Mouse (Mus musculus) forebrain, embryonic 13.5 days (tissue): Measurements from ENCODE around the gene Cdh1. TPM values are rescaled to one million over a fixed set of nuclear protein-coding genes. Genes with fewer than 3 reads are reported as not detected.

Source experiments
- ATAC-seq: fragments of 200-750 bp; cut with Nextera tagmentation; 2 replicates; pipeline ENCODE4 v1.8.0; 2017
- H3K27ac ChIP-seq: fragments of 300-500 bp; sonication (generic); 2 replicates; pipeline ENCODE4 v1.5.1; 2015; ENCODE audit warnings: inconsistent platforms, mild to moderate bottlenecking, moderate library complexity
- H3K27me3 ChIP-seq: fragments of 300-500 bp; sonication (generic); 2 replicates; pipeline ENCODE4 v1.6.1; 2015; ENCODE audit warnings: mild to moderate bottlenecking, inconsistent platforms
- H3K36me3 ChIP-seq: fragments of 300-500 bp; sonication (generic); 2 replicates; pipeline ENCODE4 v1.6.1; 2015; ENCODE audit warnings: mild to moderate bottlenecking, inconsistent platforms; ENCODE audit not compliant: poor library complexity, severe bottlenecking
- H3K4me1 ChIP-seq: fragments of 300-500 bp; sonication (generic); 2 replicates; pipeline ENCODE4 v1.6.1; 2015; ENCODE audit warnings: inconsistent platforms
- H3K4me2 ChIP-seq: fragments of 300-500 bp; sonication (generic); 2 replicates; pipeline ENCODE4 v1.6.1; 2015; ENCODE audit warnings: inconsistent platforms, mild to moderate bottlenecking, moderate library complexity
- H3K4me3 ChIP-seq: fragments of 300-500 bp; sonication (generic); 2 replicates; pipeline ENCODE4 v1.5.1; 2015; ENCODE audit warnings: mild to moderate bottlenecking, inconsistent platforms
- H3K9ac ChIP-seq: fragments of 300-500 bp; sonication (generic); 2 replicates; pipeline ENCODE4 v1.6.1; 2015; ENCODE audit warnings: mild to moderate bottlenecking, inconsistent platforms
- H3K9me3 ChIP-seq: fragments of 300-500 bp; sonication (generic); replicated peaks from 2 replicates; pipeline ENCODE4 v1.6.1; 2016; ENCODE audit warnings: inconsistent platforms
- WGBS: fragments of 180-500 bp; shearing (Covaris S2); methylation state at CpG from one replicate; pipeline ENCODE4 v1.1.7; 2015; 5-methylcytosine and 5-hydroxymethylcytosine counted together
- polyA plus RNA-seq: library from polyadenylated mRNA; unstranded; fragments of >200 nt; fragmentation: Nextera tagmentation; extraction: Ambion mirVana; gene quantifications from 2 replicates; pipeline ENCODE4 v1.2.1, GENCODE M21; 2015

Cdh1 gene
- polyA plus RNA-seq, 1 experiment from 2014 or later = 0.53 TPM

DNA sequence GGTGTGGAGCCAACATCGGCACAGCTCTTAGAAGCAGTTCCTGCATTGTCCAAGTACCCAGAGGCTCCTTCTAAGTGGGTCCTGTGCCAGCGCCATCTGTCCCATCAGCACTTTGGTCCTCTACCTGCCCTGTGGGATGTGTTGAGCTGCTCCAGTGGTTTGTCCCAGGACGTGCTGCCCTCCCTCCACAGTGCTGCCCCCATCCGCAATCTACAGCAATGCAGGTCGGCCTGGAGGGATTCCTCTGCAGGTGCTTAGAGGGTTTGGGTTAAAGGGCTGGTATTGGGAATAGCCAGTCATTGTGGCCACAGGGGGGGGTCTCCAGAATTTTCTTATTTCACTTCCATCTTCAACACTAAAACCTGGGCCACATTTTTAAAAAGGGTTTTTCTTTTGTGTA lies 28.8 kb downstream of the Cdh1 start:
- no peak overlapping the region for H3K9ac ChIP-seq
- H3K36me3 ChIP-seq = no peaks in the 10 kb centered on the region
- no peaks in the 10 kb centered on the region for H3K27me3 ChIP-seq
- peaks cover 10% of the 10 kb centered on the region; the same call in 1 of the 2 replicates for H3K4me1 ChIP-seq
- 38% methylated on average over 5 of the region's 5 CpGs for WGBS
- no peak for ATAC-seq
- H3K4me3 ChIP-seq = no peak overlapping the region
- H3K27ac ChIP-seq = no peak overlapping the region
- no peak overlapping the region for H3K4me2 ChIP-seq
- no peaks in the 10 kb centered on the region for H3K9me3 ChIP-seq

DNA sequence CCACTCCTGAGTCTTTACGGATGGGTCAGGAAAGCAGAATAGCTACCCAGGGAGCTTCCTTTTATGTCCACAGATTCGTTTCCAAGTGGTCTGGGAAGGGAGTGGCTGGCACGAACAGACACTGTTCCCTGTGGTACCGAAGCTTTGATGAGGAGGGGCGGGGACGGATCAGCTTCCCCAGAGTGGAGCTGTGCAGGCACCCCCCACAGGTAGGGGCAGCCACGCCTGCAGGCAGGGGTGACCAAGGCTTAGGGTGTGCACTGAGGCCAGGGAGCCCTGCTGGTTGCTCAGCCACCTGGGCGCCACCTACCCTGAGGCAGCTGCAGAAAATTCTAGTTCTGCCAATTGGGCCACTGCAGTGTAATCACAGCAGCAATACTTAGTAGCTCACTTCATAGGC lies 29.5 kb downstream of the Cdh1 start:
- ATAC-seq = no peak
- WGBS = 19% methylated on average over 8 of the region's 8 CpGs
- Histone ChIP-seq H3K4me1 (peaks cover 13% of the 10 kb centered on the region; the same call in 1 of the 2 replicates), H3K9me3 (no peaks in the 10 kb centered on the region), H3K27ac (no peak overlapping the region), H3K27me3 (no peaks in the 10 kb centered on the region), H3K36me3 (no peaks in the 10 kb centered on the region), H3K4me3 (no peak overlapping the region), H3K4me2 (no peak overlapping the region), H3K9ac (no peak overlapping the region)

DNA sequence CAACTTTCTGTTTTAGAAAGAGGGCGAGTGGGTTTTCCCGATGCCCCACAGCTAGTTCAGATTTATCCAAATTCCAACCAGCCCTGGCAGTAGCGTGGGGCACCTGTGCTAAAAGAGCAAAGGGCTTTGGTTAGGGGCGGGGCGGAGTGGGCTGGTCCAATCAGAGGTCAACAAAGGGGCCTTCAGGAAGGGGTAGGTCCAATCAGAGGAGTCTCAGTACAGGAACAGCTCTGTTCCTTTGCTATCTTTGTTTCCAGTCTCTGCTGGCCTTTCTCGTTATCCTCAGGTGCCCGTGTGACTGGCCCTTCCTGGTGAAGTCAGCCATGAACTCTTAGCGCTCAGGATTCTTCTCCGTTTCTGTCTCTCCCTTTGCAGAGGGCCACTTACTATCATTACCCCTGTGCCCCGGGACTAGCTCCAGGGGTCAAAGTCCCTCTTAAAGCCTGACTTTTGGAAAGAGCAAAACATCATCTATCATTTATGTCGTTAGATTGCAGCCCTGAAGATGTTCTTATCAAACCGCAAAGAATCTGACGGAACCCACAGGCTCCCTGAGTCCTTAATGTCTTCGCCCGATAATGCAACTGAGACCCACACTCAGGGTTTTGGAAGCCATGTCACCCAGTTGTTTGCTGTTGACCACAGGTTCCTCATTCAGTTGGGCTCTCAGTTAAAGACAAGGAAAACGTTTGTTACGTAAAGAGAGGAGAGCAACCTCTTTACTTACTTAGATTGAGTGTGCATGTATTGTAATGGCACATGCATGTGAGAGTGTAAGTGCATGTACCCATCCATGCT lies 30.4 kb downstream of the Cdh1 start:
- H3K4me3 ChIP-seq = no peak overlapping the region
- 71% methylated on average over 17 of the region's 17 CpGs for WGBS

DNA sequence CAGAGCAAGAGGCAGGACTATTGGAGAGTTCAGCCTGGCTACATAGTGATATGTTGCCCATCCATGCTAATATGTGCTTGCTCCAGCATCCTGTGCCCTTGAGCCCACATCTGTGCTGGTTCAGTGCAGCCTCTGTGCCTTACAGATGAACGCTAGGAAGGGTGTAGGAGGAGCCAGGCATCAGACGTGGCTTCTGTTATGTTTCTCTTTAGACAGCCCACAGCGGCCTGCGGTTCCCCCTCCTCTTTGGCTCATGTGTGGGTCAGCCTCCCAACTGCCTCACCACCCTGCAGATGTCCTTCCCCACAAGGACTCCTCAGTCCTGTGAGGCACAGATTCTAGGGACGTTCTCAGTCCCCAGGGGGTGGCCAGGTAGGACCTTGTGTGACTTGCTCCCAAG lies 32.1 kb downstream of the Cdh1 start:
- H3K36me3 ChIP-seq = no peaks in the 10 kb centered on the region
- no peak for ATAC-seq
- H3K4me2 ChIP-seq = no peak overlapping the region
- no peaks in the 10 kb centered on the region for H3K9me3 ChIP-seq
- no peak overlapping the region for H3K9ac ChIP-seq
- 39% methylated on average over 5 of the region's 5 CpGs for WGBS
- peaks cover 13% of the 10 kb centered on the region; the same call in 1 of the 2 replicates for H3K4me1 ChIP-seq
- H3K27ac ChIP-seq = no peak overlapping the region
- H3K4me3 ChIP-seq = no peak overlapping the region
- no peaks in the 10 kb centered on the region for H3K27me3 ChIP-seq

More for the DNA sequence above, 30.4 kb downstream of the Cdh1 start:
- Histone ChIP-seq H3K4me1 (peaks cover 13% of the 10 kb centered on the region; the same call in 1 of the 2 replicates), H3K4me2 (no peak overlapping the region), H3K27me3 (no peaks in the 10 kb centered on the region), H3K9ac (no peak overlapping the region), H3K9me3 (no peaks in the 10 kb centered on the region), H3K27ac (no peak overlapping the region), H3K36me3 (no peaks in the 10 kb centered on the region)
- no peak for ATAC-seq

DNA sequence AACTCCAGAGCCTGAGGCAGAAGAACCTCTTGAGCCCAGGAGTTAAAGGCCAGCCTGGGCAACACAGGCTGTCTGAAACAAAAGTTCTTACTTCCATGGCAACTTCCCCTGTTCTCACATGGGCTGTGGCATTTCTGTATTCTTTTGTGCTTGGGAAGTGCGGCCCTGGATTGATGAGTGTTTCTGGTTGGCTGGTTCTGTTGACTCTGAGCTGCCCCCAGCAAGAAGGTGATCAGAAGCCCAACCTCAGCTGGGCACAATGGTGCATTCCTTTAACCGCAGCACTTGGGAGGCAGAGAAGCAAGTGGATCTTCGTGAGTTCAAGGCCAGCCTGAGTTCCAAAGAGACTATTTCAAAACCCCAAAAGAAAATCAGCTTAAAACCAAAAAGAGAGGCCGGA lies 34.3 kb downstream of the Cdh1 start:
- Histone ChIP-seq H3K4me3 (no peak overlapping the region), H3K9me3 (no peaks in the 10 kb centered on the region), H3K4me1 (0 out of 2 replicates have a peak, but pooled peaks cover 6% of the 10 kb centered on the region), H3K27ac (no peak overlapping the region), H3K27me3 (no peaks in the 10 kb centered on the region), H3K4me2 (no peak overlapping the region), H3K36me3 (no peaks in the 10 kb centered on the region), H3K9ac (no peak overlapping the region)
- 65% methylated on average over 4 of the region's 4 CpGs for WGBS
- ATAC-seq = no peak

DNA sequence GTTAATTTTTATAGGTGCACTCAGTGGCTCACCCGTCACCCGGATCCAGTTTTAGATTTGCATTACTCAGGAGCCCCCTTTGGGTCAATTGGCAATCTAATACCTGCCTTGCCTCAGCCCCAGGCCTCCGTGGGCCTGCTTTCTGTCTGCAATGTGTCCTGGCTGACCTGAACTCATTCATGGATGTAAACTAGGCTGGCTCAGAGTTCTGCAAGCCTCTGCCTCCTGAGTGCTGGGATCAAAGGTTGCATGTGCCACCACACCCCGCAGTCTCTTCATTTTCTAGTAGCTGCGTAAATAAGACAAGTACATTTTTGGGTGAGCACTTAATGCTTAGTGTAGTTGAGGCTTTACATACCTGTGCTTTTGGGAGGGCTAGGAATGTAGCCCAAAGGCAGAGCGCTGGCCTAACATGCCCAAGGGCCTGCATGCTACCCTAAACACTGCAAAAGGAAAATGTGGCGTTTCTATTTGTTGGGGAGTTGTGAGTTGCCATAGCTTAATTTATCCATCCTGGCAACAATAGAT lies 35.7 kb downstream of the Cdh1 start:
- H3K27ac ChIP-seq = no peak overlapping the region
- H3K36me3 ChIP-seq = no peaks in the 10 kb centered on the region
- H3K9me3 ChIP-seq = no peaks in the 10 kb centered on the region
- 89% methylated on average over 7 of the region's 7 CpGs for WGBS
- H3K27me3 ChIP-seq = no peaks in the 10 kb centered on the region
- no peak overlapping the region for H3K9ac ChIP-seq
- H3K4me2 ChIP-seq = no peak overlapping the region
- H3K4me1 ChIP-seq = 0 out of 2 replicates have a peak, but pooled peaks cover 2% of the 10 kb centered on the region
- ATAC-seq = no peak
- H3K4me3 ChIP-seq = no peak overlapping the region

DNA sequence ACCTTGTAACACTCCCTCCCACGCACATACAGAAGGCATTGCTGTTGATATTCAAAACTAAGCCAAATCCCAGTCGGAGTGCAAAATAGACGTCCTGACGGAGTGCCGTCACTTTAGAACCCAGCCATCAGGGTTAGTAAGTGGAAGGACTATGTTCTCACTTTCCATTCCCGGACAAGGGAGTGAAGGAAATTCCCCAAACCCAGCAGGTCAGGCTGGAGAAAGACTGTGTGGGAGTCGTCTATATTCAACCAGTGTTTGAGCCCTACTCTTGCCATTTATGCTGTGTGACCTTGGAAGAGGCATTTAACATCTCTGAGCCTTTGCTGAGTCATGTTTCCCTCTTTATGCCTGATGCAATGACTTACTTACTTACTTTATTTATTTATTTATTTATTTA lies 37.1 kb downstream of the Cdh1 start:
- no peak overlapping the region for H3K4me2 ChIP-seq
- no peaks in the 10 kb centered on the region for H3K36me3 ChIP-seq
- H3K9me3 ChIP-seq = no peaks in the 10 kb centered on the region
- H3K4me1 ChIP-seq = 0 out of 2 replicates have a peak, but pooled peaks cover 2% of the 10 kb centered on the region
- H3K9ac ChIP-seq = no peak overlapping the region
- H3K27ac ChIP-seq = no peak overlapping the region
- no peak for ATAC-seq
- H3K4me3 ChIP-seq = no peak overlapping the region
- 88% methylated on average over 7 of the region's 7 CpGs for WGBS
- H3K27me3 ChIP-seq = no peaks in the 10 kb centered on the region

DNA sequence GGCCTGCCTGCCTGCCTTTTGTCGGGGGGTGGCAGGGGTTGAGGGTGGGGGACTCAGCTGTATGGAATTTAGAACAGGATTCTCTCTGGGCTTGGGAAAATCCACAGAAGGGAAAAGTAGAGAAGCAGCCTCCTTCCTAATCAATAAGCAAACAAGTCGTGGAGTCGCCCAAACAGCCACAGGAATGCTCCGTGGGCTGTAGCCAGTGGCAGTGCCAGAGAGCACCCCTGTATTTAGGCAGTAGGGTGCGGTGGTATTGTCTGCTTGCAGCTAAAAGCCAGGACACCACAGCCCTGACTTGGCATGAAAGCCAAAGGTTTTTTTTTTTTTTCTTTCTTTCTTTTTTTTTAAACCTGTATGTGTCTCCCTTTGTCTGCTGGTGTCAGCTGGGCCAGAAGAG lies 37.8 kb downstream of the Cdh1 start:
- no peak for ATAC-seq
- Histone ChIP-seq H3K36me3 (no peaks in the 10 kb centered on the region), H3K27me3 (no peaks in the 10 kb centered on the region), H3K27ac (no peak overlapping the region), H3K4me1 (0 out of 2 replicates have a peak, but pooled peaks cover 2% of the 10 kb centered on the region), H3K4me3 (no peak overlapping the region), H3K4me2 (no peak overlapping the region), H3K9ac (no peak overlapping the region), H3K9me3 (no peaks in the 10 kb centered on the region)
- WGBS = 79% methylated on average over 5 of the region's 5 CpGs

DNA sequence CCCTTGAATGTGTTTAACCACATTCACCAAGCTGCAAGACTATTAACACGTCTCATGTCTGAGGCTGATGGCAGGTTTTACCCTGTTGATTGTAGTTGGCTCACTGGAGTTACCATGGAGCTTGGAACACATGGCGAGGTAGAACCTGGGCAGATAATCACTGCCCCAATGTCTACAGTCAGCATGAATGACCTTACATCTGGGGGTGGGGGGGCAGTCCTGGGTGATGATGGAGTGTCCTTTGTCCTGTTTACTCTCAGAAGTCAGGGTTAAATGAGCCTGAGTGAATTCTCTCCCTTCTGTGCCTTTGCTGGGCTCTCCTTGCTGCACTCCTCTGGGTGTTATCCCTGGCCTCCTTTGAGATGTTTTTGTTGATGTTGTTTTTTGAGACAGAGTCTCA lies 39.0 kb downstream of the Cdh1 start:
- Histone ChIP-seq H3K4me3 (no peak overlapping the region), H3K36me3 (no peaks in the 10 kb centered on the region), H3K27ac (no peak overlapping the region), H3K4me1 (0 out of 2 replicates have a peak, but pooled peaks cover 2% of the 10 kb centered on the region), H3K9me3 (no peaks in the 10 kb centered on the region), H3K9ac (no peak overlapping the region), H3K4me2 (no peak overlapping the region), H3K27me3 (no peaks in the 10 kb centered on the region)
- 64% methylated on average over 2 of the region's 2 CpGs for WGBS
- no peak for ATAC-seq

DNA sequence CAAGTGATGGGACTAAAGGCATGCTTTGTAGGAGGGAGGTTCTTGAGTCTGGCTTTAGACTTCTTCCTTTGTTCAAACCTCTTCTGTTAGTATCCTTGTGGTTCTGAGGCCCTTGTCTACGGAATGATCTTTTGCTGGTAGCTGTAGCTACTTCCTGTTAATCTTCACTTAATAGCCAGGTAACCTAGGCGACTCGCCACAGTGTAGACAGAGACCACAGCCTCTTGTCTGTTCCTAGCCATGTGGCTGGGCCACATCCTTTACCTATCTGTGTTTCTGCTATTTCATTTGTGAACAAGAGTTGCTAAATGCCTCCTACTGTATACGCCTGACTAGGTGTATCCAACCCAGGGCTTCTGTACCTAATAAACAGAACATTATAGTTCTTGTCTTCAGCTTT lies 39.9 kb downstream of the Cdh1 start:
- no peak for ATAC-seq
- no peaks in the 10 kb centered on the region for H3K9me3 ChIP-seq
- 91% methylated on average over 4 of the region's 4 CpGs for WGBS

DNA sequence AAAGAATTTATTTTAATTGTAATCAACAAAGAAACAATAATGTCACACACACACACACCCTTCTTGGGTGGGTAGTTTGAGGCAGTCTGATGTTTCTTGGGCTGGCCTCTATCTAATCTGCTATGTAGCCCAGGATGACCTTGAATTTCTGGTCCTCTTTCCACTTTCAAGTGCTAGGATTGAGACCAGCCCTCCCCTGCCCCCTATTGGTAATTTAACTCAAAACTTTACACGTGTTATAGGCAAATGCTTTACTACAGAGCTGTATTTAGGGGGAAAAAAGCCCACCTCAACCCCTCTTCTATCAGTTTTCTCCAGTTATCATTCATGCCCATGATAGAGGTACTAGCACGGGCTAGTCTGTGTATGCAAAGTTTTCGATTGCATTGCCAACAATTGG lies 41.8 kb downstream of the Cdh1 start:
- Histone ChIP-seq H3K36me3 (no peaks in the 10 kb centered on the region), H3K9me3 (no peaks in the 10 kb centered on the region), H3K27ac (no peak overlapping the region), H3K27me3 (no peaks in the 10 kb centered on the region), H3K4me1 (no peaks in the 10 kb centered on the region), H3K9ac (no peak overlapping the region), H3K4me3 (no peak overlapping the region), H3K4me2 (no peak overlapping the region)
- WGBS = 43% methylated on average over 3 of the region's 3 CpGs
- ATAC-seq = no peak

More for the DNA sequence above, 39.9 kb downstream of the Cdh1 start:
- no peak overlapping the region for H3K4me2 ChIP-seq
- no peak overlapping the region for H3K4me3 ChIP-seq
- no peaks in the 10 kb centered on the region for H3K27me3 ChIP-seq
- H3K4me1 ChIP-seq = no peaks in the 10 kb centered on the region
- H3K27ac ChIP-seq = no peak overlapping the region
- H3K9ac ChIP-seq = no peak overlapping the region
- no peaks in the 10 kb centered on the region for H3K36me3 ChIP-seq

DNA sequence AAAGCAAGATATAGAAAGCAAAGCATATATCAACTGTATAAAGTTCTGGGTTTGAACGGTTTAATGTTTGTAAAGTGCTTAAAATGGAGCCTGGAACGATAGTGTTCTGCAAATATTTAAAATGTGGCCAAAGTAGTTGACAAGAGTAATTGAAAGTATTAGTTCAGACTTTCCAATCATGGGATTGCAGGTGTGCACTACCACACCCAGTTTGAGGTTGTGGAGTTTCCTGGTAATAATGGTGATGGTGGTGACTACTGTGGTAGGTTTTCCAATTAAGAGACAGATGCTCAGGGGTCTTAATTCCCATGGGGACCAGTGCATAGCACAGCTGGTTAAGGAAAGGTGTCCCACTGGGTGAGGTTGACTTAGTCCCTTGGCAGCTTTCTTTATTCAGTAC lies 43.0 kb downstream of the Cdh1 start:
- Histone ChIP-seq H3K36me3 (no peaks in the 10 kb centered on the region), H3K9me3 (no peaks in the 10 kb centered on the region), H3K4me2 (no peak overlapping the region), H3K9ac (no peak overlapping the region), H3K27me3 (no peaks in the 10 kb centered on the region), H3K4me3 (no peak overlapping the region), H3K4me1 (no peaks in the 10 kb centered on the region), H3K27ac (no peak overlapping the region)
- ATAC-seq = no peak
- WGBS = 96% methylated on average over 2 of the region's 2 CpGs
